Mouse (Mus musculus) C2C12 (cell line): ENCODE data around the gene Ulk2. TPM values are rescaled to one million over a fixed set of nuclear protein-coding genes. Genes with fewer than 3 reads are reported as not detected.
"Not testable (repeated sequence)": the region's sequence is repeated elsewhere in the genome, so short reads cannot be mapped to it uniquely, and the experiment has no call there.

Source experiments
- H3K27me3 ChIP-seq: one replicate; pipeline ENCODE4 v1.6.1; 2011; ENCODE audit not compliant: control insufficient read depth, insufficient read depth, insufficient read length
- H3K36me3 ChIP-seq: one replicate; pipeline ENCODE4 v1.6.1; 2011; ENCODE audit not compliant: control insufficient read depth, insufficient read depth
- H3K4me3 ChIP-seq: one replicate; pipeline ENCODE4 v1.5.1; 2011; ENCODE audit warnings: mild to moderate bottlenecking, control low read depth; ENCODE audit not compliant: poor library complexity, insufficient read depth, severe bottlenecking
- H3K79me2 ChIP-seq: one replicate; pipeline ENCODE4 v1.6.1; 2011; ENCODE audit not compliant: control insufficient read depth, insufficient read depth
- H3K79me3 ChIP-seq: one replicate; pipeline ENCODE4 v1.6.1; 2011; ENCODE audit warnings: low read depth, control low read depth
- H3ac ChIP-seq: one replicate; pipeline ENCODE3; 2011; ENCODE audit warnings: low read depth; ENCODE audit not compliant: control insufficient read depth, insufficient read length
- CEBPB ChIP-seq: IDR thresholded peaks from one replicate; pipeline ENCODE4 v1.6.1; 2011; ENCODE audit warnings: low read depth, mild to moderate bottlenecking, control low read depth, moderate library complexity
- CTCF ChIP-seq: IDR thresholded peaks from one replicate; pipeline ENCODE4 v1.5.1; 2011; ENCODE audit not compliant: control insufficient read depth, insufficient read depth, insufficient read length
- FOSL1 ChIP-seq: IDR thresholded peaks from one replicate; pipeline ENCODE4 v1.8.0; 2011; ENCODE audit warnings: mild to moderate bottlenecking, low read length; ENCODE audit not compliant: poor library complexity, insufficient read depth, severe bottlenecking
- MAX ChIP-seq: IDR thresholded peaks from one replicate; pipeline ENCODE4 v1.6.1; 2011; ENCODE audit warnings: mild to moderate bottlenecking, control low read depth
- MYOD1 ChIP-seq: IDR thresholded peaks from one replicate; pipeline ENCODE4 v1.6.1; 2011; ENCODE audit warnings: low read depth; ENCODE audit not compliant: control insufficient read depth, insufficient read length
- MYOG ChIP-seq: IDR thresholded peaks from one replicate; pipeline ENCODE4 v1.6.1; 2011; ENCODE audit not compliant: control insufficient read depth, insufficient read length; ENCODE audit errors: extremely low read depth
- USF1 ChIP-seq: IDR thresholded peaks from one replicate; pipeline ENCODE4 v1.6.1; 2011; ENCODE audit warnings: low read depth, mild to moderate bottlenecking, control low read depth, moderate library complexity
- polyA plus RNA-seq: library from polyadenylated mRNA; unstranded; fragments of >200 nt; fragmentation: generic; extraction: Trizol; gene quantifications from one replicate; pipeline ENCODE4 v1.2.1, GENCODE M21; 2012; ENCODE audit warnings: missing spikeins

Gene Ulk2
- polyA plus RNA-seq, 1 experiment: 5.6 TPM

GRCm38 (mm10) chr11:61851195-61851594, 3.7 kb downstream of the Ulk2 start:
- H3K36me3 ChIP-seq: no peaks in the 10 kb centered on the region
- no peaks in the 10 kb centered on the region for H3K79me3 ChIP-seq
- TF ChIP-seq CTCF (no peak), USF1 (no peak), MAX (no peak), MYOD1 (no peak), FOSL1 (no peak), CEBPB (no peak)
- H3K27me3 ChIP-seq: no peaks in the 10 kb centered on the region
- H3K4me3 ChIP-seq: no peak overlapping the region
- H3ac ChIP-seq: no peak overlapping the region
- H3K79me2 ChIP-seq: no peaks in the 10 kb centered on the region

- not testable (repeated sequence) for H3ac ChIP-seq, H3K36me3 ChIP-seq, H3K27me3 ChIP-seq, H3K79me2 ChIP-seq, H3K79me3 ChIP-seq, H3K4me3 ChIP-seq
Measured at GRCm38 (mm10) chr11:61840663-61841062, 14.2 kb downstream of the Ulk2 start.

DNA sequence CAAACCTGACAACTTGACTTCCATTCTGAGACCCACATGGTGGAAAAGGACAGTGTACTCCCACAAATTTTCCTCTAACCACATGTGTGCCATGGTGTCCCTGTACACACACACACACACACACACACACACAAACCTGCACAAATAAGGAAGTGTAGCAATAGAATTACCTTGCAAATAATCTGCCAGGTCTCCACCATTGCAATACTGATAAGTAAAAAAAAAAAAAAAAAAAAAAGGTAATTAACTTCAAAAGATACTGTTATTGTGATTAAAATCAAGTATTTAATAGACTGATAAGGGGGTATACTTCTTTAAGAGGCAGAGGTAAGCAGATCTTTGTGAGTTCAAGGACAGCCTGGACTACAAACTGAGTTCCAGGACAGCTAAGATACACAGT, 14.9 kb downstream of the Ulk2 start:
- H3K79me2 ChIP-seq: no peaks in the 10 kb centered on the region
- H3ac ChIP-seq: no peak overlapping the region
- H3K79me3 ChIP-seq: no peaks in the 10 kb centered on the region
- TF ChIP-seq MYOD1 (no peak), FOSL1 (no peak), CEBPB (no peak), MAX (no peak), MYOG (no peak), CTCF (no peak), USF1 (no peak)
- H3K4me3 ChIP-seq: no peak overlapping the region
- no peaks in the 10 kb centered on the region for H3K27me3 ChIP-seq
- no peaks in the 10 kb centered on the region for H3K36me3 ChIP-seq

DNA sequence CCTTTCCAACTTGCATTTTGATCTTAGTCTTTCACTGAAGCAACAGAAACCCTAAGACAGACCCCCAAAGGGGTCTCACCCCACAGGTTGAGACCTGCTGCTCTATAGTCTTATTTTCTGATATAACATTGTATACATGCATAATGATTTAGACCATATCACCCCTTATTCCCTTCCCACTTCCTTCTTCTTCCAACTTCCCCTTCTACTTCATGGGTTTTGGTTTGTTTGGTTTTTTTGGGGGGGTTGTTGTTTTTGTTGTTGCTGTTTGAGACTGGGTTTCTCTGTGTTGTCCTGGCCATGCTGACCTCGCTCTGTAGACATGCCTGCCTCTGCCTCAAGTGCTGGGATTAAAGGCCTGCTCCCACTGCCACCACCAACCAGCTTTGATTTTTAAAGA, 15.7 kb downstream of the Ulk2 start:
- H3K79me3 ChIP-seq: no peaks in the 10 kb centered on the region
- H3ac ChIP-seq: no peak overlapping the region
- no peaks in the 10 kb centered on the region for H3K36me3 ChIP-seq
- H3K27me3 ChIP-seq: no peaks in the 10 kb centered on the region
- TF ChIP-seq MYOG (no peak), CEBPB (no peak), USF1 (no peak), CTCF (no peak), MYOD1 (no peak), MAX (no peak), FOSL1 (no peak)
- H3K4me3 ChIP-seq: no peak overlapping the region
- H3K79me2 ChIP-seq: no peaks in the 10 kb centered on the region

DNA sequence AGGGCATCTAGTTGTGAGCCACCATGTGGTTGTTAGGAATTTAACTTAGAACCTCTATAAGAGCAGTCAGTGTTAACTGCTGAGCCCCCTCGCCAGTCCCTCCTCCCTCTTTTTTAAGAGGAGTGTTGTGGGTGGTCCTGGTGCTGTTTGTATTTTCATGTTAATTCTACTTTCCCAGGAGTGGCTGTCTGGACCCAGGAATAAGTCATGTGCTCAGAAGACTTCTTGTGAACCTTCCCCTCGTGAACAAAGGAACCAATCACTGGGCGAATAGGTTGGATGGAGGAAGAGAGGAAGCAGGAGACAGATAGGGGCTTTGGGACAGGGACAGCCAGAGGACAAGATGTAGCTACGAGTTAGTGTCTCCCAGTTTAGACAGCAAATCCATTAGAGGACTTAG, 45.1 kb downstream of the Ulk2 start:
- TF ChIP-seq CTCF (no peak), USF1 (no peak), FOSL1 (no peak), CEBPB (no peak)
- Histone ChIP-seq H3ac (no peak overlapping the region), H3K36me3 (no peaks in the 10 kb centered on the region)

DNA sequence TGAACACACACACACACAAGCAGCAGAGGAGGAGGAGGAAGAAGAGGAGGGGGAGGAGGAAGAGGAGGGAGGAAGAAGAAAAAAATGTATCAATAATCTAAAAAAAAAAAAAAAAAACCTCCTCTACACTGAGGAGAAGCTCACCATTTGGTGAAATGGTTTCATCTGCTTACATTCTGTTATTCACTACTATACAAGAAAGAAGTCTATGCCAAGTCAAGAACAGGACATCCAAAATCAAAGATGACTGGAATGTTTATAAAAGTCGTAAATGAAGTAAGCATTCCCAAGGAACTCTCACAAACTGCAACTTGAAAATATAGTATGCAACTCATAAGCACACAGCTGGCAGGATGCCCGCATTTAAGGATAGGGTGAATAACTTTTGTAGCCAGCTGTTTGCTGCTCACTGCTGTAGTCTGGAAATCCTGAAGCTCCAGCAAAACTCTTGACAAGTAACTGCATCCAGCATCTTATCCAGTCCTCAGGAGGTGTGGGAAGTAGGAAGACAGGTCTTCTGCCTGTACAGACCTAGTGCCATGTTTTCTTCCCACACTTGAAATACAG, 46.2 kb downstream of the Ulk2 start:
- Histone ChIP-seq H3K36me3 (no peaks in the 10 kb centered on the region), H3ac (no peak overlapping the region), H3K27me3 (no peaks in the 10 kb centered on the region), H3K79me2 (no peaks in the 10 kb centered on the region), H3K4me3 (no peak overlapping the region), H3K79me3 (no peaks in the 10 kb centered on the region)
- TF ChIP-seq CTCF (no peak), MAX (no peak), MYOG (no peak), USF1 (no peak), FOSL1 (no peak), MYOD1 (no peak), CEBPB (no peak)

More for the DNA sequence above, 45.1 kb downstream of the Ulk2 start:
- no peaks in the 10 kb centered on the region for H3K79me3 ChIP-seq
- no peak overlapping the region for H3K4me3 ChIP-seq
- H3K27me3 ChIP-seq: no peaks in the 10 kb centered on the region
- no peaks in the 10 kb centered on the region for H3K79me2 ChIP-seq
